Mouse (Mus musculus) midbrain, embryonic 16.5 days (tissue): Measurements from ENCODE around the gene Asb5. TPM values are rescaled to one million over a fixed set of nuclear protein-coding genes. Genes with fewer than 3 reads are reported as not detected.

ENCODE experiments used
- ATAC-seq: fragments of 200-750 bp; cut with Nextera tagmentation; 2 replicates; pipeline ENCODE4 v1.8.0; 2017; ENCODE audit warnings: moderate TSS enrichment
- H3K27ac ChIP-seq: fragments of 300-500 bp; sonication (generic); 2 replicates; pipeline ENCODE4 v1.5.1; 2014; ENCODE audit warnings: mild to moderate bottlenecking, low read length, mixed read lengths
- H3K27me3 ChIP-seq: fragments of 300-500 bp; sonication (generic); 2 replicates; pipeline ENCODE4 v1.6.1; 2014; ENCODE audit warnings: low read depth, low read length, mixed read lengths; ENCODE audit not compliant: control insufficient read depth, insufficient read depth
- H3K36me3 ChIP-seq: fragments of 300-500 bp; sonication (generic); 2 replicates; pipeline ENCODE4 v1.6.1; 2014; ENCODE audit warnings: mild to moderate bottlenecking, low read length, moderate library complexity, mixed read lengths; ENCODE audit not compliant: control insufficient read depth, insufficient read depth
- H3K4me1 ChIP-seq: fragments of 300-500 bp; sonication (generic); 2 replicates; pipeline ENCODE4 v1.6.1; 2014; ENCODE audit warnings: mild to moderate bottlenecking, low read length, mixed read lengths; ENCODE audit not compliant: control insufficient read depth, insufficient read depth
- H3K4me2 ChIP-seq: fragments of 300-500 bp; sonication (generic); 2 replicates; pipeline ENCODE4 v1.6.1; 2014; ENCODE audit warnings: mild to moderate bottlenecking, low read length, mixed read lengths
- H3K4me3 ChIP-seq: fragments of 300-500 bp; sonication (generic); 2 replicates; pipeline ENCODE4 v1.5.1; 2014; ENCODE audit warnings: low read depth, mild to moderate bottlenecking, low read length, moderate library complexity, mixed read lengths
- H3K9ac ChIP-seq: fragments of 300-500 bp; sonication (generic); 2 replicates; pipeline ENCODE4 v1.6.1; 2014; ENCODE audit warnings: low read depth, low read length, mixed read lengths
- H3K9me3 ChIP-seq: fragments of 300-500 bp; sonication (generic); replicated peaks from 2 replicates; pipeline ENCODE4 v1.6.1; 2014; ENCODE audit warnings: mild to moderate bottlenecking, low read length, mixed read lengths; ENCODE audit not compliant: control insufficient read depth, poor library complexity, severe bottlenecking
- WGBS: fragments of 180-500 bp; shearing (Covaris S2); extraction: QIAGEN DNeasy Blood & Tissue Kit; methylation state at CpG from one replicate; pipeline ENCODE4 v1.1.7; 2014; 5-methylcytosine and 5-hydroxymethylcytosine counted together
- polyA plus RNA-seq: library from polyadenylated mRNA; unstranded; fragments of >200 nt; fragmentation: Nextera tagmentation; extraction: Ambion mirVana; gene quantifications from 2 replicates; pipeline ENCODE4 v1.2.1, GENCODE M21; 2015

Asb5 gene
- 4.9 and 6.0 TPM in 2 replicates for polyA plus RNA-seq

DNA sequence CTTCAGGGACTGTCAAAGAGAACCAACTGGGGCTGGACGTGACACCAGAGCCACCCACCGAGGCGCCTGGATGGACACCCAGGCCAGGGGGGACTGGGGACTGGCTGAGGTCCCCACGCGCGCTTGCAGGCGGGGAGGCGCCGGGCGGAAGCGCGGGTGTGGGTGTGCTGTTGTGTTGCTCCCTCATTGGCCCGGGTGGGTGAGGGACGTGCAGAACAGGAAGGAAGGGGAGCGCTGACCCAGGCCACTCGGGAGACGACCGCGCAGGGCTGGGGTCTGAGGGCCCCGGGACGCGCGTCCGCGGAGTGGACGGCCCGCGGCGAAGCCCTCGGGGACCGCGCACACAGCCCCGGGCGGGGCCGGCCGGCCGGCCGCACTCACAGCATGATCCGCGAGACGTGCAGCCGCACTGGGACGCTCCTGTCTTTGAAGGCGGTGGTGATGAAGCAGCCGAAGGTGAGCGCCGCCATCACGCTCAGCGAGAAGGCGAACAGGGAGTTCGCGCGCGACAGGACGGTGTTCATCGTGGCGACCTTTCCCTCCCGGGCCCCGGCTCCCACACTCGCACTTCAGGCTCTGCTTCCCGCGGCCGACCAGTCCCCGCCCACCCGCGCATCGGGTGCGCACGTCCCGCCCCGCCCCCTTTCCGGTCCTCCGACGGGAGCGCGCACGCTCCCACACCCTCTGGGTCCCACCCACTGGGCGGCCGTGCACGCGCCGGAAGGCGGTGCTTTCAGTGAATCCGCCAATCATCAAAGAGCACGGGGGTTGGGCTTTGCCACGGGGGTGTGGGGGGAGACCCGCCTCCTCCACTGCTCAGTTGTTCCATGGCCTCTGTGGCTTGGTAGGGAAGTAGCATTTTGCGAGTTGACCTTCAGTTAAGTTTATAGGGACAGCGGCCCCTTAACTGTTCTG, at the start of gene Asb5, which contains the start of gene Spcs3:
Gene Asb5, plus strand, starts transcription at position 199 of the 915 bp plus-strand sequence.
Gene Spcs3, minus strand, starts transcription at position 617 of the 915 bp plus-strand sequence.
- Histone ChIP-seq H3K27ac (peak within 1 kb of the TSS; percentile 93), H3K27me3 (no peaks in the 10 kb centered on the region), H3K4me2 (peak within 1 kb of the TSS; percentile 72), H3K9me3 (no peaks in the 10 kb centered on the region), H3K4me1 (peaks cover 21% of the 10 kb centered on the region), H3K4me3 (peak within 1 kb of the TSS; percentile 97), H3K36me3 (no peaks in the 10 kb centered on the region), H3K9ac (peak within 1 kb of the TSS; percentile 93)
- under 1% methylated on average over 89 of the region's 89 CpGs for WGBS
- ATAC-seq = peak; percentile 96

DNA sequence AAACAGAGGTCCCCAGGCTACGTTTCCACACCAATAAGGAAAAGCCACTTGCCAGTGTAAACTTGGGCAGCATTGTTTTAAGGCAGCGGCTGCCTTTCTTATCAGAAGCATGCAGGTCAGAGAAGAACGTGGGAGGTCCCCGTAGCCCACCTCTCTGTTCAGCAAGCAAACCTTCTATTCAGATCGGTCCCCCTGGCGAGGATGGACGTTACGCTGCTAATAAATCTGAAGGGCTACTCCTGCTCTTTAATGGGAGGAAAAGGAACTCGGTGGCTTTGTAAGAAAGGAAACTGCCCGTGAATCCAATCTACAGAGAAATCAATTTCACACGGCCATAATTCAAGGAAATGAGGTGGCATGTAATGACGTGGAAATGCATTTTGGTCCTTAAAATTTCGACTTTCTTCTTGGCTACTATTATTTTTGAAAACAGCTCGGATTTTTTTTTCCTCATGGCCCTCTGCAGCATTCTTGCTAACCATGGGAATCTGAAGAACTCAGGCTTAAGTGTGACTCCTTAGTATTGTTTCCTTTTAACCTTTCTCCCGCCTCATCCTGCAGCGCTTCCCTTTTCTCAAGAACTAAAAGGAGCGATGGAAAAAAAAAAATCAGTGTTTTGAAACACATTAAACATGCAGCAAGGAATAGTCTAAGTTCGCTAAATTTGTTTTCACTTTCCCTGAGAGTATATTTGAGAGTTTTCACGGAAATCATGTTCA, 42.7 kb upstream of the Asb5 start:
- Histone ChIP-seq H3K27me3 (no peaks in the 10 kb centered on the region), H3K27ac (no peak overlapping the region), H3K4me1 (no peaks in the 10 kb centered on the region), H3K4me3 (peak overlapping the region; percentile 4; the same call in 1 of the 2 replicates), H3K4me2 (peak overlapping the region; percentile 41), H3K9ac (peak overlapping the region; percentile 27; the same call in 1 of the 2 replicates), H3K9me3 (no peaks in the 10 kb centered on the region), H3K36me3 (no peaks in the 10 kb centered on the region)
- ATAC-seq = no peak
- 31% methylated on average over 19 of the region's 19 CpGs for WGBS

DNA sequence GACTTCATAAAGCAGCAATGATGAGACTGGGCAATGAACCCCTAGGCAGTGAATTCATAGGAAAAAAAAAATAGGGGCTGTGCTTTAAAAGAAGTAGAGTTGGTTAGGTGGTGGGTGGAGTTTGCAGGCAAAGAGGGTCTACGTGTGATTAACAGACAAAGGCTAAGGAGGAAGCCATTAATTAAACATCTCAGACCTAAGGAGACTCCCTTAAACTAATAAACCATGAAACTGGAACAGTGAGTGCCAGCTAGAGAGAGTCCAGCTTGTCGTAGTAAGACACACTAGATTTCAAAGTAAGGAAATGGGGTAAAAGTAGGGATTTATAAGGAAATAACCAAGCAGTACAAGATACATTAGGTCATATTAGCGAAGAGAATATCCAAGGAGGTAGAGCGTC, 40.9 kb upstream of the Asb5 start:
- no peaks in the 10 kb centered on the region for H3K36me3 ChIP-seq
- H3K9me3 ChIP-seq = no peaks in the 10 kb centered on the region
- WGBS = 85% methylated on average over 4 of the region's 4 CpGs
- H3K4me3 ChIP-seq = no peak overlapping the region
- H3K9ac ChIP-seq = no peak overlapping the region
- no peaks in the 10 kb centered on the region for H3K4me1 ChIP-seq
- no peaks in the 10 kb centered on the region for H3K27me3 ChIP-seq
- no peak overlapping the region for H3K27ac ChIP-seq
- ATAC-seq = no peak
- H3K4me2 ChIP-seq = no peak overlapping the region

DNA sequence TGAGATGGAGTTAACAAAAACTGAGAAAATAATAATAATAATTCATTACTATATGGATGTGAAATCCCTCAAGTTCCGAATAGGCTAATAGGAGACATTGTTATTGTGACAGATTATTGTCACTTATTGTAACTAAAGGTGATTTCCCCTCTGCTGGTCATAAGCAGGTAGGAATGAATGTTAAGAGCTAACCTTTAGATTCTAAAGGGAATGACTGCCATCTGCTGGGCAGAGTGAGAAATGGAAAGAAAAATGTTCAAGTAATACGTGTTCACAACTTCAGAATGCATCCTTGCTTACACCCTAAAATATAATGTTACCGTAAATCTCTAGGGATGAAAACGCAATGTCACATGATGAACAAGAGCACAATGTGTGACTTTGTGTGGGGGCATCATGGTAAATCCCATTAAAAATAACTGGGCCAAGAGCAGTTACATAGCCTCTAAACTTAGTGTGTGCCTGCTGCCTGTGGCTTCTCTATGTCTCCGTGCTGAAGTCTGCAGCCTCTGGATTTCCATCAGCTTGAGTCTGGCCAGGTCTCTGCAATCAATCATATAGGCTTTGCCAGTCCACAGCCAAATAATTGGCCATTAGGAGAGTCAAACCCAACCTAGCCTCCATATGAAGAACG, 38.2 kb upstream of the Asb5 start:
- H3K9me3 ChIP-seq = no peaks in the 10 kb centered on the region
- 28% methylated on average over 6 of the region's 6 CpGs for WGBS
- no peak overlapping the region for H3K27ac ChIP-seq
- H3K9ac ChIP-seq = no peak overlapping the region
- no peak overlapping the region for H3K4me2 ChIP-seq
- no peak overlapping the region for H3K4me3 ChIP-seq
- no peaks in the 10 kb centered on the region for H3K36me3 ChIP-seq
- ATAC-seq = peak; percentile 60
- no peaks in the 10 kb centered on the region for H3K4me1 ChIP-seq
- H3K27me3 ChIP-seq = no peaks in the 10 kb centered on the region

DNA sequence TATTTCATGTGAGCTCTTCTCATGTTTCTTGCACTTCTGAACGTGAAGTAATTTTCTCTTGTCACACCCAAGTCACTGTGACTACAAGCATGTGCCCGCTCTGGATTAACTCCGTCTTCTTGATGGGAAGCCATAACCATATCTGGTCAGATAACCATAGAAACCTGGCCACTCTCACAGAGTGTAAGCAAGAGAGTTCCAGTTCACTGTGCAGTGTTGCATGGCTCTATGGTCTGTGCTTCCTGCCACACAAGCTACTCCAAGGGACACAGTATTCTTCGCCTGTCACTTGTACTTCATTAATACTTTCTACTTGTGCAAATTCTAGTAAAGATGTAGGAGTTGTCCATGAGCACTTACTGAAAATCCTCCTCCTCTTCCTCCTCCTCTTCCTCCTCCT, 37.4 kb upstream of the Asb5 start:
- no peaks in the 10 kb centered on the region for H3K9me3 ChIP-seq
- 79% methylated on average over 4 of the region's 4 CpGs for WGBS
- H3K4me2 ChIP-seq = no peak overlapping the region

DNA sequence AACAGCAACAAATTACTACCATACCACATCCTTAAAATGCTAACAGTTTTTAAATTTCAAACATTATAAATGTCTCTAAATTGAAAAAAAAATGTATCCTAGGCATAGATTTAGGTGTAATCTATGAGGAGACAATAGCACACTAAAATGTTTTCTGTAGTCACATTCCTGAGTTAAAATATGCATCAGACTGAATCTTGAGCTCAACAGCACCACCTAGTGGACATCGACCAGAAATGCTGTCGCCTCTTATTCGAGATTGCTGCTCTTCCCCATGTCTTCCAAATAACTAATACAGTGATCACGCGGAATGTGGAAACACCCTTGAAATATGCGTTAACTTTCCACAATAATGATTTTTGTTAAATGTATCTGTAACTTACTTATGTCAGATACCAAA, 36.3 kb upstream of the Asb5 start:
- no peaks in the 10 kb centered on the region for H3K36me3 ChIP-seq
- H3K4me1 ChIP-seq = no peaks in the 10 kb centered on the region
- ATAC-seq = no peak
- no peak overlapping the region for H3K4me3 ChIP-seq
- H3K9me3 ChIP-seq = no peaks in the 10 kb centered on the region
- H3K4me2 ChIP-seq = no peak overlapping the region
- H3K27ac ChIP-seq = no peak overlapping the region
- H3K27me3 ChIP-seq = no peaks in the 10 kb centered on the region
- H3K9ac ChIP-seq = no peak overlapping the region
- 16% methylated on average over 6 of the region's 6 CpGs for WGBS

More for the DNA sequence above, 37.4 kb upstream of the Asb5 start:
- Histone ChIP-seq H3K4me1 (no peaks in the 10 kb centered on the region), H3K27ac (no peak overlapping the region), H3K4me3 (no peak overlapping the region), H3K27me3 (no peaks in the 10 kb centered on the region), H3K36me3 (no peaks in the 10 kb centered on the region), H3K9ac (no peak overlapping the region)
- ATAC-seq = peak; percentile 34; the same call in 1 of the 2 replicates

DNA sequence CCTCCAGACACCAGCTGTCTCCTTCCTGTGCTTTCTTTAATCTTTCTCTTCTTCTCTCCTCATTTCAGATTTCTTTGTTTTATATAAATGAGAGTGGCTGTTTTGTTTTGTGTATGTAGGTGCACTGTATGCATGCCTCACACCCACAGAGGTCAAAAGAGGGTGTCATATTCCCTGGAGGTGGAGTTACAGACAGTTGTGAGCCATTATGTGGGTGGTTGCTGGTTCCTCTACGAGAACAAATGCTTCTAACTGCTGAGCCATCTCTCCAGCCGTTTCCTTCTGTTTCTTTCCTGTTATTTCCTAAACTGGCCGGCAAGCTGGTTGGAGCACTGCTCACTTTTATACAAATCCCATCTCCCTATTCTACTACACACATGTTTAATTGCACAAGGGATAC, 35.5 kb upstream of the Asb5 start:
- Histone ChIP-seq H3K4me3 (no peak overlapping the region), H3K9ac (no peak overlapping the region), H3K4me1 (no peaks in the 10 kb centered on the region), H3K9me3 (no peaks in the 10 kb centered on the region), H3K27me3 (no peaks in the 10 kb centered on the region), H3K36me3 (no peaks in the 10 kb centered on the region), H3K27ac (no peak overlapping the region), H3K4me2 (no peak overlapping the region)
- no peak for ATAC-seq
- 65% methylated on average over 3 of the region's 3 CpGs for WGBS

DNA sequence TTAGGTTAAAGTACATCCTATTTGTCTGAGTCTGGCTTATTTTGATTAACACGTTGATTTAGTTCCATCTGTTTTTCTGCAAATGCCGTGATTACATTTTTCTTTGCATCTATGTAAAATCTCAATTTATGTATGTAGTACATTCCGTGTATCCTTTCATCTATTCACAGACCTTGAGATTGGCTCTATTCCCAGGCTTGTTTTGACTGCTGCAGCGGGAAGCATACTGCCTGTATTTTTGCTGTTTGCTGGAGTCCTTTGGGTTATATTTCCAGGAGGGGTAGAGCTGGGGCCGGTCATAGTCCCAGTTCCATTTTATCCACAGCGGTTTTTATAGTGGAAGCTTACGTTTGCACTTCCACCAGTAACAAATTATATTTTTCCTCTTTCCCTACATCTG, 26.3 kb upstream of the Asb5 start:
- no peaks in the 10 kb centered on the region for H3K9me3 ChIP-seq
- 65% methylated on average over 7 of the region's 7 CpGs for WGBS
- no peaks in the 10 kb centered on the region for H3K27me3 ChIP-seq
- no peak for ATAC-seq
- no peak overlapping the region for H3K9ac ChIP-seq
- no peak overlapping the region for H3K4me2 ChIP-seq
- H3K27ac ChIP-seq = no peak overlapping the region
- H3K4me3 ChIP-seq = no peak overlapping the region
- no peaks in the 10 kb centered on the region for H3K36me3 ChIP-seq
- peaks cover 3% of the 10 kb centered on the region; the same call in 1 of the 2 replicates for H3K4me1 ChIP-seq
